Mouse (Mus musculus): ENCODE data around the gene Sorcs2.
"Not testable (repeated sequence)": the region's sequence is repeated elsewhere in the genome, so short reads cannot be mapped to it uniquely, and the experiment has no call there.

Gene Sorcs2

GRCm38 (mm10) chr5:36390591-36390927, 7.4 kb downstream of the Sorcs2 start:
- not testable (repeated sequence) for DNase-seq (ENCODE audit: low read depth)

DNA sequence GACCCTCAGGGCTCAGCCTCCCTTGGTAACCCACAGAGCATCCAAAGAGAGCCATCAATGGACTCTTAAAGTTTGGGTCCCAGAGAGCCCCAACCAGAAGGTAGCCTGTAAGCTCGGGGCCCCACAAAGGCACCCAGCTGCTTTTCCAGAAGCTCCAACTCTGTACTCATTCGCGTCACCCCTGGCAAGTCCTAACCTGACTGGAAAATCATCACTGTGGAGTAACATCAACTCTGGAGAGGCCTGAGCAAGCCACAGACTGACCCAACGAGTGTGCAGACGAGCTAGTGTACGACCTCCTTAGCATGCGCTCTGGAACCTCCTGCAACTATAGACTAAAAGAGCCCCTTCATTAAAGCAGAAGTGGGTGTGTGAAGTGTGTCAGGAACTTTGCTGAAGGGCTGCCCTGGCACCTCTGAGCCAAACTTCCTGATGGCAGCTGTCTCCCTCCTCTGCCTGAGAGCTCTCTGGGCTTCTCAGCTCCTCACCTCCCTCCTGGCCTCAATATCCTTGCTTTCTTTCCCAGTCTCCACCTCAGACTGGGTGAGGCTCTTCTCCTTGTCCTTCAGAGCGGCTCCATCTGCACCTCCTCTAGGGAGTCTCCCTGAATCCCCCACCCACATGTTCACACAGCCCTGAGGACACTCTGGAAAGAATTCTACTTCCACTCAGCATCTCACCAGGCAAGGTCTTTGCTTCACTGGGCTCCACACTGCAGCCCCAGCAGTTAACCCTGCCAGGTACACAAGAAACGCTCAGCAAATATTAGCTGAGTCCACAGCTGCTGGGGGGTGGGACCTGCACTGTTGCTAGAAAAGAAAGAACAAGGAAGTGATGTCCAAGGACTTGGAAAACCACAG, 8.0 kb downstream of the Sorcs2 start:
- DNase-seq (ENCODE audit: low read depth) = no peak

DNA sequence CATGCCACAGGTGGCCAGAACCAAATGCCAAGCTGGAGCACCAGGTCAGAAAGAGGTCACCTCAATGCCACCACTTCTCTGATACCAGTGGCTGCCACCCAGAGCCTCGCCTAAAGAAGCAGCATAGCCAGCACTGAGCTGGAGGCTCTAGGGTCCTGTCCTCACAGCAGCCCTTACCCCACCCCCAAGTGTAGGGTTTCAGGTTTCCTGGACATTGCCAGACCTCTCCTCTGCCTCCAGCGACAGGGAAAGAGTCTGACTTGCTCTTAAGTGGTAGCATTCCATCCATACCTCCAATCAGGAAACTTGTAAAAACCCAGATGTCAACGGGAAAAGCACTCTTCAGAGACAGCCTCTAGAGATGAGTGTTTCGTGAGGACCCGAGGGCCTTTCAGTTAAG, 12.9 kb downstream of the Sorcs2 start:
- no peak for DNase-seq (ENCODE audit: low read depth)

- no peak for DNase-seq (ENCODE audit: low read depth)
These were observed 14.5 kb downstream of the Sorcs2 start for GRCm38 (mm10) chr5:36383431-36383830.

- peak; percentile 71 for DNase-seq (ENCODE audit: low read depth)
These were observed 15.2 kb downstream of the Sorcs2 start for GRCm38 (mm10) chr5:36382721-36383120.

GRCm38 (mm10) chr5:36382134-36382693, 15.7 kb downstream of the Sorcs2 start:
- DNase-seq (ENCODE audit: low read depth) = no peak

GRCm38 (mm10) chr5:36379938-36380511, 17.9 kb downstream of the Sorcs2 start:
- DNase-seq (ENCODE audit: low read depth) = peak; percentile 83

- no peak for DNase-seq (ENCODE audit: low read depth)
These were observed 19.6 kb downstream of the Sorcs2 start for GRCm38 (mm10) chr5:36378370-36378738.

- no peak for DNase-seq (ENCODE audit: low read depth)
These were observed 20.2 kb downstream of the Sorcs2 start for GRCm38 (mm10) chr5:36377456-36378369.

DNA sequence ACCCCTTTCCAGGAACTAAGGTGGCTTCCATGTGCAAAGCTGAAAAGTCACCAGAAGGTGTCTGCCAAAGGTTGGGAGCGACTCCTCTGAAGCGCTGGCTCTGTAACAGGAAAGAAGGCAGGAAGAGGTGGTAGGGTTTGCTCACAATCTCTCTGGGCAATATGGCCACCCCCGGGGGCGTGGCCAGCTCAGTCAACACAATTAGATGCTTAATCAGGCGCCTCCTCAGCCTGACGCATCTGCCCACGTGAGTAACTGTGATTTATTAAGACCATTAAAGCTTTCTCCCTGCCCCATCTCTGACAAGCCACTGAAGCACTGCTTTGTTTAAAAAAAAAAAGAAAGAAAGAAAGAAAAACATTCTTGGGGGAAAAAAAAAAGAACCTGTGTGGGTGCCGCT, 22.1 kb downstream of the Sorcs2 start:
- no peak for DNase-seq (ENCODE audit: low read depth)

GRCm38 (mm10) chr5:36374221-36375050, 23.5 kb downstream of the Sorcs2 start:
- no peak for DNase-seq (ENCODE audit: low read depth)

- no peak for DNase-seq (ENCODE audit: low read depth)
These were observed 24.6 kb downstream of the Sorcs2 start for GRCm38 (mm10) chr5:36373246-36373891.

- no peak for DNase-seq (ENCODE audit: low read depth)
These were observed 26.2 kb downstream of the Sorcs2 start for GRCm38 (mm10) chr5:36371731-36372130.

DNA sequence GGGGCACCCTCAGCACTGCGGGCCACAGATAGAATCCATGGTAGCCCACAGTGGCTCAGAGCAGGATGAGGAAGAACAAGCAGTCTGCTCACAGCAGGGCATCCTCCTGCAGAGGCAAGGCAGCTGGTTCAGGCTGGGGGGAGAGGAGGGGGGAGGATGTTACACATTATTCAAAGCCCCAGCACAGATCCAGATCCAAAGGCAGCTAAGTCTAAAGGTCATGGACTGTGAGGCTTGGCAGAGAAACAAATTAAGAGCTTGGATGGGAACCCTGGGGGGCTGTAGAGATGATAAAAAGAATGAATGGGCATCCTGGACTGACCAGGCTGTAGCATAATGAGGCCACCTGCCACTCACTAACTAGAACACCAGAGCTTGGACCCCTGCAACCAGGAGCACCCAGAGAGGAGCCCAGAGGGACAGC, 28.7 kb downstream of the Sorcs2 start:
- no peak for DNase-seq (ENCODE audit: low read depth)

DNA sequence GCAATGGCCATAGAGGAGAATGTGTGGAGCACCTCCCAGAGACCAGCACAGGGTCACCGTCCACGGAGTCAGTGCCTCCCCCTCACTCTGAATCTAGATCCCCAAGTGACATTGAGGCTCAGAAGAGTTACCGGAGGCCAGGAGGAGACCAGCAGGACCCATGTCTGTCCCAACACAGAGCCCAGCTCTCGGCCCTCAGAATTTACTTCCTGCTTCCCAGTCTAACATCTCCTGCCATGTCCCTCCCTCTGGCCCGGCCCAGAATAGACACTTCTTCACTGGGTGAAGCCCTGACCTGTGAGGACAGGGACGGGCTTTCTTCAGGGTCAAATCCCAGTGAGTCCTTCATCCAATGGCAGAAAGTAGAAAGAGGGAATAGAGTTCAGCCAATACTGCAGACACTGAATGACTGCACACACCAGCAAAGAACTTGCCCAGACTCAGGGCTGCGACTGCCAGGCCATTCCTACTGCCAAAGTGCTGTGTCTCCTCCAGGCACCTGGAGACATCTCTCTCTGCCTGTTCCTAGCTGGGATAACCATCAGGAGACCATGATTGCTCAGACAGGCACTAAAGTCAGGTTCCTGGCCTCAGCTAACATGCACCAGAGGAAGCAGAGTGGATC, 29.3 kb downstream of the Sorcs2 start:
- no peak for DNase-seq (ENCODE audit: low read depth)

- no peak for DNase-seq (ENCODE audit: low read depth)
These were observed 30.0 kb downstream of the Sorcs2 start for GRCm38 (mm10) chr5:36367911-36368310.

GRCm38 (mm10) chr5:36367181-36367610, 30.7 kb downstream of the Sorcs2 start:
- DNase-seq (ENCODE audit: low read depth) = no peak

DNA sequence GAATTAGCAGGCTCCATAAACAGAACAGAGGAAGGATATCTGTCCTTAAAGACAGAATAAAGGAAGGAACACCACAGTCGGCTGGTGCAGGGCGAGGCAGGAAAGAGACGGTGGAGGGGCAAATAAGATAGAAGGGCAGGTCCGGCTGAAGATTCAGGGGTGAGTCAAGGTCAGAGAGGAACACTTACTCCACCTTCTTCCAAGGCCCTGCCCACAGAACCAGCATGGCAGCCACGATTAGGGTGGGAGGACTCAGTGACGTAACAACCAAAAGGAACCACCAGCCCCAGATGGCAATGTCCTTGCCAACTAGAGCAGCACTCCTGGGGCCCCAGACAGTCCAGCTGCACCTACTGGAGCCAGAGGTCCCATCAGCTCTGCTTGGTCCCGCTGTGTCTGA, 36.2 kb downstream of the Sorcs2 start:
- DNase-seq (ENCODE audit: low read depth) = no peak

GRCm38 (mm10) chr5:36360343-36360742, 37.6 kb downstream of the Sorcs2 start:
- no peak for DNase-seq (ENCODE audit: low read depth)

GRCm38 (mm10) chr5:36359535-36360243, 38.2 kb downstream of the Sorcs2 start:
- no peak for DNase-seq (ENCODE audit: low read depth)
